Mouse (Mus musculus) T-helper 17 cell (primary cell): ENCODE results near the gene Kctd21.

Experiments used
- in situ Hi-C, 2 experiments: fragments of 300-600 bp; cut with MboI, MseI; formaldehyde crosslinking; loops; 1 replicate in 1 of 2; 2 replicates in 1 of 2; pipeline ENCODE4 v1.15.1; 2025; ENCODE audit warnings: high pct_unique_total_duplicates in 2 of 2

The Kctd21 gene

DNA sequence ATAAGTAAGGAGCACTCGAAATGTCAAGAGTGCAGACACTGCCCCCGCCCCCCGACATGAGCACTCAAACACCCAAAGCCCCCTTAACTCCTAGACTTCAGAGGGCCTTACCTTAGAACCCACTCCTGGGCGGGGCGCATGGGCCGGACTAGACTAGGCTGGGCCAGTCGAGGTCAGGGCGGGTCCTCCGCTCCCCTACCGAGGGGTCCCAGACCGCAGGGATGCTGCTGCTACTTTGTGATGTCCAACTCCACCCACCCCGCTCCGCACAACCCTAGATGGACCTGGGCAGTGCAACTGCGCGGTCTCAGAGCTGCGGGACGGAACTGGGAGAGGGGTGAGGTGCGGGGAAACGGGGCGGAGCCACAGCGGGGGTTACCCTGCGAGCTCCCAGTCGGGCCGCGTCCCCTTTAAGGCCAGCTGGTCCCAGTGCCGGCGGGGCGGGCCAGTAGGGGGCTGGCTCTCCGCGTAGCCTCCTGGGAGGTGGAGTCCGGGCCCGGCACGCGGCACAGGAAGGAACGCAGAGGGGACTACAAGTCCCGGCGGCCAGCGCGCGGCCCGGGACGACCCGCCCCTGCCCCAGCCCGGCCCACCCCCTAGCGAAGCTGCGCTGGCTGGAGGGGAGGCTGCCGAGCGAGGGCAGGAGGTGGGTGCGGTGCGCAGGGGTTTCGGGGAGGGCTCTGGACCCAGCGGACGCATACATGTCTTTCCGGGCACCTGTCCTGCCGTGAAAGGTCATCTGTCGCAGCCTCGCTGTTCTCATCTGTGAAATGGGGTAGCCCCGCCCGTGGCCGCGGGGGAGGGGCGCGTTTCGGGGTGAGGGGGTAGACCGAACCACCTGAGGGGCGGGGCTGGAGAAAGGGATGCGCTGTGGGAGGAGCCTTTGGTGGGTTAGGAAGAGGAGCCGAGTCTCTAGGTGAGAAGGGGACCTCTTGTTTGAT lies at the start of gene Kctd21, which contains the start of gene Usp35:
TSS of gene Kctd21 (plus strand) at position 602 of the 941 bp plus-strand sequence.
TSS of gene Usp35 (minus strand) at position 295 of the 941 bp plus-strand sequence.
- in situ Hi-C loops = loop anchor here in 1 of 2 experiments (5.0 kb wide), 1 partner anchor 35 kb away; no protein-coding TSS in a partner anchor

GRCm38 (mm10) chr7:97296986-97297385 lies 35.1 kb upstream of the Kctd21 start:
- in situ Hi-C loops = loop anchor here in 1 of 2 experiments (5.0 kb wide), 2 partner anchors 200 to 330 kb away; no protein-coding TSS in a partner anchor

GRCm38 (mm10) chr7:97297466-97297865 lies 34.7 kb upstream of the Kctd21 start:
- in situ Hi-C loops = loop anchor here in 1 of 2 experiments (5.0 kb wide), 2 partner anchors 200 to 330 kb away; no protein-coding TSS in a partner anchor

DNA sequence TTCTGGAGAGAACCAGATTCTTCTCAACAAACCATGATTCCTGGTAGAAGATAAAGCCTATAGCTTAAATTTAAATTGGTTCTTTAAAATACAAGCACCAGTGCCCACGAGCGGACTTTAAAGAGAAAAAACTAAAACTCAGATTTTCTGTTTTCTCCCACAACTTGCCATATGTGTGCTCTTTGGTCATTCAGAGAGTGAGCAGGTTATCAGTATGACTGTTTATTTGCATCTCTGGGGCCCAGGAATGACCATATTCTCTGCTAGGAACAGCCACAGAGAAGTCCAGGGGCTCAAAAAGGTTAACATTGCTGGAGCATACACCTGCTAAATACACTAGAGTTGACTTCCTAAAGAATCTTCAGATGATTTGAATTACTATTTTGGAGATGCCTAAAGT lies 33.8 kb upstream of the Kctd21 start:
- in situ Hi-C loops = loop anchor here in 1 of 2 experiments (5.0 kb wide), 2 partner anchors 201 to 331 kb away; no protein-coding TSS in a partner anchor

GRCm38 (mm10) chr7:97298943-97299342 lies 33.2 kb upstream of the Kctd21 start:
- in situ Hi-C loops = loop anchor here in 1 of 2 experiments (5.0 kb wide), 2 partner anchors 202 to 332 kb away; no protein-coding TSS in a partner anchor

DNA sequence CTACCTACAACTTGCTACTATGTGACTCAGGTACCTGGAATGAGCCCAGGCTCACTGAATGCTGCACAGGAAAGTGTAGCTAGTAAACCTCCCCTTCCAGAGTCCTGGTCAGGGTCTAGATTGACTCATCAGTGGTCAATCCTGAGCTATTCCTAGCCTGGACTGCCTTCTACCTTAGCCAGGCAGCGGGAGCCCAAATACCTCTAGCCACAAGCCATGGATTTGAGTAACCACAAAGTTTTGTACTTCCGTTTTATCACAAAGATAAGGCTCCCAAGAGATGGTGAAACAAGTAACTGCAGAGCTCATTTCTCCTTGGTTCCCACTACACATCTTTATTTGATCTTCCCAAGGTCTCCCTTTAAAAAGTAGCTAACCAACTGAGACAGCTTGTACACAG lies 31.2 kb upstream of the Kctd21 start:
- in situ Hi-C loops = loop anchor here in 1 of 2 experiments (5.0 kb wide), 2 partner anchors 214 to 329 kb away; no protein-coding TSS in a partner anchor

DNA sequence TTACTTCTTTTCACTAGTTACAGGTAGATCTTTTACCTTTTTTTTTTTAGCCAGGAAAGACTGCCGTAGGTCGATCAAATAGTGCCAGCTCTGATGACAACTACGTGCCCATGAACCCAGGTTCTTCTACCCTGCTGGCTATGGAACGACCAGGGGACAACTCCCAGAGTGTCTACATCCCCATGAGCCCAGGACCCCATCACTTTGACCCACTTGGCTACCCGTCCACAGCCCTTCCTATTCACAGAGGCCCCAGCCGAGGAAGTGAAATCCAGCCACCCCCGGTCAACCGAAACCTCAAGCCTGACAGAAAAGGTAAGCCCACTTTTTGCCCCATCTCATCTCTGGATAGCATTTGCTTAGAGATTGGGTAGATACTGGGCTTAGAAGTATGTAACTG lies 30.8 kb upstream of the Kctd21 start:
- in situ Hi-C loops = loop anchor here in 1 of 2 experiments (5.0 kb wide), 2 partner anchors 214 to 329 kb away; no protein-coding TSS in a partner anchor

DNA sequence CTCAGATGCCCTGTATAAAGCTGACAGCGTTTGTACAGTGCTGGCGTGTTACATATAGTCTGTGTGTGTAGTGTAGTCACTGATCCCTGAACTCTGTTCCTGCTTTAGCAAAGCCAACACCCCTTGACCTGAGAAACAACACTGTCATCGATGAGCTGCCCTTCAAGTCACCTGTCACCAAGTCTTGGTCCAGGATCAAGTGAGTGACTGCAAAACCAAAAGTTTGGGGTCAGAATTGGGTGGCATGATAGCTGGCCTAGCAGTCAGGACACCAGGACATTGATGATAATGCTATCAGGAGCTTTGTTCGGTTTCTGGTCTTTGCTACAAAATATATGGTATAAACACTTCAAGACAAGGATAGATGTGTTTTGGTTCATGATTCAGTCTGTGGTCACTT lies 29.9 kb upstream of the Kctd21 start:
- in situ Hi-C loops = loop anchor here in 1 of 2 experiments (5.0 kb wide), 2 partner anchors 215 to 330 kb away; no protein-coding TSS in a partner anchor

- in situ Hi-C loops = loop anchor here in 1 of 2 experiments (5.0 kb wide), 2 partner anchors 216 to 331 kb away; no protein-coding TSS in a partner anchor
Measured at GRCm38 (mm10) chr7:97302876-97303275, 29.3 kb upstream of the Kctd21 start.

GRCm38 (mm10) chr7:97303614-97304013 lies 28.5 kb upstream of the Kctd21 start:
- in situ Hi-C loops = loop anchor here in 1 of 2 experiments (5.0 kb wide), 2 partner anchors 216 to 331 kb away; no protein-coding TSS in a partner anchor

- in situ Hi-C loops = loop anchor here in 1 of 2 experiments (5.0 kb wide), 2 partner anchors 217 to 332 kb away; no protein-coding TSS in a partner anchor
Measured at GRCm38 (mm10) chr7:97304471-97304870, 27.7 kb upstream of the Kctd21 start.

DNA sequence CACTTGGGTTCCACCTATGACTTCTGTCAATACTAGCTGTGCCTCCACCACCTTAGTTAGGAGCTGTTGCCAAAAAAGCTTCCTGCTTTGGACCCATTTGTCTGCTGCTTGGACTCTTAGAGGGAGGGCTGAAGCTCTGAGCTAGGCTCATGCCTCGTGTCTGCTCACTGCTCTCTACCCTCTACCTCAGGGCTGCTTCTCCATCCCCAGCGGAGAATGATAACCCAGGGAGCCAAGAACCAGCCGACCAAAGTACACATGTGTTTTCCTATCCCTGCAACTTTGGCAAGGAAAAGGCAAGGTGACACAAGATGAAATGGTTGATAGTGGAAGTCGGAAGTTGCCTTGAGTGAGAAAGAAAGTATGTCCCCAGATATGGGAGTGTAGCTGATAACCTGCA lies 26.9 kb upstream of the Kctd21 start:
- in situ Hi-C loops = no loop called here

DNA sequence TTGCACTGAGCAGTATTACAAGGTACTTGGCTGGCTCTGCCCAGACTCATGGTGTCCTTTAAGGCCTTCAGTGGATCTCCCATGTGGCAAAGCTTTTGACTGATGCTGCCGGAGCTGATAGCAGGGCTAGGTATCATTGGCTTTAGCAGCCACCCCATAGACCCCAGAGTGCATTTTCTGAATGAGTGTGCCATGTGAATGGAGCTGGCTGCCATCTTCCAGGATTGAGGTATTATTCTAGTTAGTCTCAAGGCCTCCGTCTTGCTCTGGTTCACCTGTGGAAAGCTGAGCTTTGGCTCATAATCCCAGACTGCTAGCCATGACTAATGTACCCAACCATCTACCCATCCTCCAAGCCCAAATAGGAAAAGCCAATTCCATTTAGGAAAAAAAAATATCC lies 25.3 kb upstream of the Kctd21 start:
- in situ Hi-C loops = no loop called here

- in situ Hi-C loops = no loop called here
Measured at GRCm38 (mm10) chr7:97307546-97307945, 24.6 kb upstream of the Kctd21 start.

- in situ Hi-C loops = no loop called here
Measured at GRCm38 (mm10) chr7:97309461-97310340, 22.4 kb upstream of the Kctd21 start.

DNA sequence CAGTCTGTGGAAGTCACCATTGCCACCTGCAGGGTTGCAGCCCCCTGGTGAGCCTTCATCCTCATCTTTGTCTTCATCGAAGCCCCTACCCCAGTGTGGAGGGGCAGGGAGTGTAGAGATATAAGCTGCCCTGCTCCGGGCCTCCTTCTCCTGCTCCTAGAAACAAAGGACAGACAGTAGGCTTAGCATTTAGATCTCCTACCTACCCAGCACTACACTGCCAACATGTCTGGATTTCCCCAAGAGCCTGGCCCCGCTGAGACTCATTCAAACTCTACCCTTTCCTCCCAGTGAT lies 21.8 kb upstream of the Kctd21 start:
- in situ Hi-C loops = no loop called here

DNA sequence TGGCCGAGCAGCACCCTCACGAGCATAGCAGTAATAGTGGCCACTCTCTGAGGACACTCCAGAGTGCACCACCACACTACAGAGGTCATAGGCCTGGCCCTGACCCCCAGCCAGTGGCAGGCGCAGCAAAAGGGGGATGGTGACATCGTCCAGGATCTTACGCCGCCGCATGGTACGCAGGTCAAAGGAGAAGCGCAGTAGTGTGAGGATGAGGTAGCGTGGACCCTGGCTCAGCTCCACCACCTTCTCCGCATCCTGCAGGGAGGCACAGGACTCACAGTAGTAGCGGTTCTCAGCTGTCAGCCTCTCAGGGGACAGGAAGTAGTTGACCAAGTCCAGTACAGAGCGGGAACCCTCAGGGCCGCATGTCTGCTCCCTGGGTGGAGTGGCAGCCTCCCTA lies 20.5 kb upstream of the Kctd21 start:
- in situ Hi-C loops = no loop called here

DNA sequence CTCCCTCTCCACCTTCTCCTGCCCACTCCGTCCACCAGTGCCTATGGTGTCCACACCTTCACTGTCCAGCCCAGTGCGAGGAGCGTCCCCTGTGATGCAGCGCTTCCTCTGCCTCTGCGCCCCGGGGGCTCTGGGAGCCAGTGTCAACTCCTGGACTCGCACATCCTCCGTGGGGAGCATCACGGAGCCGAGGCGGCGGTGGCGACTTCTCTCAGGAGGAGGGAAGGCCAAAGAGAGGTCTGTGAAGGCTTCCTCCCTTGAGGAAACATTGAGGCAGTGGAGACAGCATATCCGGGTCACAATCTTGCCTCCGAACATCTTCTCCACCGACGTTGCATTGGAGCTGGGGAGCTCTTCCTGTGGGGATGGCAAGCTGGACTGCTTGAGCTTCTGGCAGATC lies 19.9 kb upstream of the Kctd21 start:
- in situ Hi-C loops = no loop called here

- in situ Hi-C loops = no loop called here
Measured at GRCm38 (mm10) chr7:97312856-97313255, 19.3 kb upstream of the Kctd21 start.

DNA sequence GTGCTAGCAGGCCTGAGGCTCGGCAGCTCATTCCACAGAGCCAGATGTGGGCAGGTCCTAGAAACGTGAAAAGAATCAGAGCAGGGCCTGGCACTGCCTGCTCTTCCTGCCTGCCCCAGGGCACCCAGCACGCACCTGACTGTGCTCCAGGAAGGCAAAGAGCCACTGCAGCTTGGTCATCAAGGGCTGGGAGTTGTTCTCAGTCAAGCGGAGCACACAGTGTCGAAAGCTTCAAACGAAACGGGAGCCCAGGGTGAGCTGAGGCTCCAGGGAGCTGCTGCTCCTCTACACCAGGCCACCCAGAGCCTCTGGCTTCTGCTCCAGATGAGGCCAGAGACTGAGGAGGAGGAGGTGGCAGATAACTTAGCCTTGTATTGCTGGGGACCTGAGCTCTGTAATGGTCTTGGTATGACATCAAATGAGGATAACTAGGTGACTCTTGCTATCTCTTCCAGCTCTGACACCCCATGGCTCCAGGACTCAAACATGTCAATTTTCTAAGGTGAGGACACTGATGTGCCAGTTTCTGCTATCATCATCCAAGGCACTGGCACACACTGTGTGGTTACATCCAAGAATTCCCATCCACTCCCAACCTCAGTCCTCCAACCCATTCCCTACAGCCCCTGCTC lies 18.6 kb upstream of the Kctd21 start:
- in situ Hi-C loops = no loop called here

DNA sequence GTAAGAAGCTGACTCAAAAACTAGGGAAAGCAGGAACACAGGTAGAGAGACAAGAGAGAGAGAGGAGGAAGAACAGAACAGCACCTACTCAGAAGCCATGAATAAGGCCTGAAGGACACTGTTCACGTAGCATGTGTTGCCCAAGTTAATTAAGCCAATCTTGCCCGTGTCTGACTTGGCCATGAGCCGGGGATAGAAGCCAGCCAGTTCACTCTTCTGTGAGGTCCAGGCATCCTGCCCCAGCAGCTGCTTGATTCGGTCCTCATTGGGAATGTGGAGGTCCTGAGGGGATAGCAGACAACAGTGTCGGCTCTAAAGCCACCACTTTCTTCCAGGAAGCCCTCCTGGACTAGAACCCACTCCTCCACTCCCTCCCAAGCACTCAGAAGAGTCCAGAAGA lies 17.5 kb upstream of the Kctd21 start:
- in situ Hi-C loops = no loop called here
